Mouse (Mus musculus) ovary, postnatal 14 days (tissue): ENCODE measurements around the gene Comt.
A peak's percentile ranks its signal among the peaks of the same experiment; 100 is the strongest.

Experiments
- DNase-seq: peaks from one replicate; pipeline ENCODE4 v3.0.0; 2022; ENCODE audit warnings: low spot score

Gene Comt

DNA sequence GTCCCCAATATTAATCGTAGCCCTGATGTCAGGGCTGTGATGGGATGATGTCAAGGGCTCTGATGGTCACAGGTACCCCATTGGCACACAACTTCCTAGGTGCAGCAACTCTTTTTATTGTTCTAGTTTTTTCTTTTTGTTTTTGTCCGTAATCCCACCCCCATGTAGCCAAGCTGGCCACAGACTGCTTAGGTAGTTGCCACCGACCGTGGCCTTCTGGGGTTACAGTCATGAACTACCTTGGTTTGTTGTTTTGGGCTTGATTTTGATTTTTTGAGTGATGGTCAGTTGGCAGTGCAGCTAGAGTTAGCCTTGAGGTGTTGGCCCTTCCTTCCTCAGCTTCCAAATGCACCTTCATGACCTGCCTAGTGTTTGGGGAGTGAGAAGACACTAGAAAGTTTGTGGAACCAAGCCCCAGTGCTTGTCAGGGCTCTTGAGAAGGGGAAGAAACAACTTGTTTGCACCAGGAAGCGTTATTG is at the start of gene Comt:
Gene Comt (minus strand): TSS at position 51 of the 479 bp plus-strand sequence.
- DNase-seq, result no peak

DNA sequence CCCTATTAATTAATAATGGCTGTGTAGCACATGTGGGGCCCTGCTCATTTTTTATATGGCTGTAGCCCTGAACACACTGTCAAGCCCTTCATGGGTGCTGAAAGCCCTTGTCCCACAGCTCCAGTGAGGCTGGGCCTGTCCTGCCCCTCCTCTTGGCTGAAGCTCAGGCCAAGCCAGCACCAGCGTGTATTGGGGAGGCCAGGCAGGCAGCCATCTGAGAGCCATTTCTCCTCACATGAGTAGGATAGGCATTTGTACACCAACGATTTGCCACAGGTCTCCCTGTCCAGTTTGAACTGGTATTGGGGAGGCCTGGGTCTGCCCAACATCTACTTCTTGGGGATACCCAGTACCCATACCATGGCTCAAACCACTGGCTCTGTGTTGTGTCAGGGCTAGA is 47.4 kb upstream of the Comt start:
- no peak for DNase-seq

DNA sequence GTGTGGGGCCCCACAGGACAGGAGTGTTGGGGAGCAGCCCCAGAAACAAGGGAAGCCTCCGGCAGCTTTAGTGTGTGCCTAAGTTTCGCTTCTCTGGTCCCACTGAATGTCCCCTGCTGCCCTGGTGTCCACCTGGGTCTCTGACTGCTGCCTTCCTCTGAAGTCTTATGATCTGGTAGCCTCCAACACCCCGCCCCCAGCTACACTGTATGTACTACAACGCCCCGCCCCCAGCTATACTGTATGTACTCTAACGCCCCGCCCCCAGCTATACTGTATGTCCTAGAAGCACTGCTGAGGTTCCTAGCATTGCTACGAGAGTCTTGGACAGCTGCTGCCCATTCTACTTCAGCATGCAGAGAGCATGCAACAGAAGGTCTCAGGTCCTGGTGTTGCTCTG is 46.3 kb upstream of the Comt start:
- DNase-seq, result no peak

GRCm38 (mm10) chr16:18472416-18472815 is 45.8 kb upstream of the Comt start:
- no peak for DNase-seq

- DNase-seq, result no peak
Observed at GRCm38 (mm10) chr16:18471976-18472375, 45.3 kb upstream of the Comt start.

GRCm38 (mm10) chr16:18471381-18471955 is 44.8 kb upstream of the Comt start:
- DNase-seq, result no peak

DNA sequence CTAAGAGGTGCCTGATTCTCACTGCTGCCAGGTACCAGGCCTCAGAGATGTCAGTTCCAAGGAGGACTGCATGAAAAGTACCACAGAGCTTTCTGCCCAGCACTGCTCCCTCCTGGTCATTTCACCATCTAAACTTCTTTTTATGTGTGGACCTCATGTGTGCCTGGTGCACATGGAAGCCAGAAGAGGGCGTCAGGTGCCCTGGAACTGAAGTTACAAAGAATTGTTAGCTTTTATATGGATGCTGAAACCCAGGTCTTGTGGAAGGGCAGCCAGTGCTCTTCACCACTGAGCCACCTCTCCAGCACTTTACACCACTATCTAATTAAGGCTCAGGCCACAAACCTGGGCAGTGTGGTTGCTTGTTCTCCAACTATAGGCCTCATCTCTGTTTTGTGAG is 44.2 kb upstream of the Comt start:
- no peak for DNase-seq

- DNase-seq, result no peak
Observed at GRCm38 (mm10) chr16:18464271-18464670, 37.6 kb upstream of the Comt start.

- DNase-seq, result no peak
Observed at GRCm38 (mm10) chr16:18462598-18462997, 35.9 kb upstream of the Comt start.

DNA sequence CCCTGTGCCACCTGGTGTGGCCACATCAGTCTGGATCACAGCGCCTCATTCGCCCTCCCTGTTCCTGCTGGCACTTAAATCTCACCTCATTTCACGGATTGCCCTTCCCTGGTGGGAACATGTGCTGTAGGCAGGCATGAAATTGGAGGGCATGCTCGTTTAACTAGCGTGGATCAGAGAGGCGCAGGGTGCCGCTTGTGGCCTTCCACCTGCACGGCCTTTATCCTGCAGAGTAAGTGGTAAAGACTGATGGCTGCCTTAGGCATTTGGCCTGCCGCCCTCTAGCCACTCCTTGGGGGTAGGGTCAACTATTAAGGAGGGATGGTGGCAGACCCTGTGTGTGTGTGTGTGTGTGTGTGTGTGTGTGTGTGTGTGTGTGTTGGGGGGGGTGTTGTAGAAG is 35.4 kb upstream of the Comt start:
- no peak for DNase-seq

DNA sequence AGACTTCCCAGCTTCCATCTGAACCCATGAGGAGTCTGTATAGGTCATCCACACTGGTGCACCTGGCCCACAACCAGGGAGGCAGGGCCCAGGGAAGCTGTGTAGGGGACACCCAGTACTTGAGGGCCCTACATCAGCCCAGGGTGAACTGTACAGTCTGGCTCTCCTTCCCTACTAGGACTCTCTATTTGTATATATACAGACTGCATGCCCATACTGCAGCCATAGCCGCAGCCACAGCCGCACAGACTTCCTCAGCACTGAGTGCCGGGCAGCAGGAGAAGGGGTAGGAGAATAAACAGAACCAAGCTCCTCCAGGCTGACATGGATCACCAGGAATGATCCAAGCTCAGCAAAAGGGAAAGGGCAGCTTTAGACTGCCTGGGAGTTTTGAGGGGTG is 34.2 kb upstream of the Comt start:
- no peak for DNase-seq

DNA sequence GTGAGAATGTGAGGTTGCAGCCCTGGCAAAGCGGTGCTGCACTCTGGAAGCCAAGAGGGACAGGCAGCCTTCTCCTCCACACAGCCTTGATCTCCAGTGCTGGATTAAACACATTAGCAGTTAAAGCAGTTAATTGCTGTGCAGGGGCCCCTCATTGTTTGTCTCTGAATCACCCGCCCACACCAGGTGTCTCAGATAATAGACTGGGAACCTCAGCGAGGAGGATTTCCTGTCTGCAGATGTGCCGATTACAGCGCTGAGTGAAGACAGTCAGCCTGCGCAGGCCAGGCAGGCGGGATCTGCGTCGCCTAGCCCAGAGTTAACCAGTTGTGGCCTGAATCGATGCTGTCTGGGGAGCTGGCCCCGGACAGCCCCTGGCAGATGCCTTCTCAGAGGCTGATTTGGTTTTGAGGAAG is 33.3 kb upstream of the Comt start:
- DNase-seq, result no peak

GRCm38 (mm10) chr16:18459335-18459954 is 32.8 kb upstream of the Comt start:
- DNase-seq, result no peak

GRCm38 (mm10) chr16:18458661-18459060 is 32.0 kb upstream of the Comt start:
- DNase-seq, result no peak

DNA sequence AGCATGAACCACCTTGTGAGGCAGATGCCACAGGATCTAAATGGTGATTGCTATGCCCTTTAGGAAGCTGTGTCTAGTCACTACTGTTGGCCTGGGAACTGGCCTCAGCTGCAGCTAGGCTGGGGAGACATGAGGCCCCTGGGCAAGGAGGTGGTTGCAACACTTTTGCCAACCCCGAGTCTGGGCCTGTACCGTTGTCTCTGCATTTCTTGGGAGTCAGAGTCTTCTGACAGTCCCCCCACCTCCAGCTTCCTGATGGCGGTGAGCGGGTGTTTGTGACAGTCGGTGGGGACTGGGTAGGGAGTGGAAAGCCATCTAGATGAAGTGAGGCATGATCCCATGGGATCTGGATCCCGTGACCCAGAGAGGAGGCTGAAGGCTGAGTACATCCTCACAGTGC is 28.8 kb upstream of the Comt start:
- DNase-seq, result no peak

DNA sequence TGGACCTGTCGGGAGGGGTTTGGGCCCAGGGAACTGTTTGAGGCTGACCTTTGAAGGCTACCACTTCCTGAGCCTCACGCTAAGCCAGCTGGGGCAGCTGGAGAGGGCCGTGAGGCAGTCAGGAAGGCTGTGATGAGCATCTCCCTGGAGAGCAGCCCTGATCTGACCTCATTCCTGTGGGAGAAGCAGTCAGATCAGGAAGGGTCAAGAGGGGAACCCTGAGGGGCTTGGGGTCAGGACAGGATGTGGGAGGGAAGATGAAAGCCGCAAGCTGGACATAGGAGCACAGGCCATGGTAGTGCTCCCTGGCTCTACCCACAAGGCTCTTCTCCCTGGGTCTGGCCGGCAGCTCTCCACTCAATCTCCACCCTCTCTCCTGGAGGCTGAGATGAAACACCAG is 27.2 kb upstream of the Comt start:
- no peak for DNase-seq

DNA sequence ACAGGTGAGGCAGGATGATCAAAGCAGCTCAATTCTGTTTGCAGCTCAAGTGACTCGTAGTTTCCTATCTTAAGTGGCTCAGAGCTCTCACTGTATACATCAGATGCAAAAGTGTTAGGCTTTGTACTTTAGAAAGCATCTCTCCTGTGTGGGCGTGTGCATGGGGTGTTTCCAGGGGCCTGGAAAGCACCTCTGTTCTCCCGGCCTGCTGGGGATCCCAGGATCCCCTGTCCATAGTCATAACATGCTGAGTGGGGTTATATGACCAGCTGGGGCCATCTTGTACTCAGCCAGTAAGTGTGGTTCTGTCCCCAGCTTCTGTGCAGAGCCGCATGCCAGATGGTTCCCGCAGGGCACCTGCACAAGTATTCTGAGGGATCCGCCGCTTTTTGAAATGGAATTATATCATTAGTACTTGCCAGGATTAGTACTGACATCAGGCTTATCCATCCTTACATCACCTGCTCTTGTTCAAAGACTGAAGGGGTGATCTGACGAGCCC is 25.8 kb upstream of the Comt start:
- no peak for DNase-seq

DNA sequence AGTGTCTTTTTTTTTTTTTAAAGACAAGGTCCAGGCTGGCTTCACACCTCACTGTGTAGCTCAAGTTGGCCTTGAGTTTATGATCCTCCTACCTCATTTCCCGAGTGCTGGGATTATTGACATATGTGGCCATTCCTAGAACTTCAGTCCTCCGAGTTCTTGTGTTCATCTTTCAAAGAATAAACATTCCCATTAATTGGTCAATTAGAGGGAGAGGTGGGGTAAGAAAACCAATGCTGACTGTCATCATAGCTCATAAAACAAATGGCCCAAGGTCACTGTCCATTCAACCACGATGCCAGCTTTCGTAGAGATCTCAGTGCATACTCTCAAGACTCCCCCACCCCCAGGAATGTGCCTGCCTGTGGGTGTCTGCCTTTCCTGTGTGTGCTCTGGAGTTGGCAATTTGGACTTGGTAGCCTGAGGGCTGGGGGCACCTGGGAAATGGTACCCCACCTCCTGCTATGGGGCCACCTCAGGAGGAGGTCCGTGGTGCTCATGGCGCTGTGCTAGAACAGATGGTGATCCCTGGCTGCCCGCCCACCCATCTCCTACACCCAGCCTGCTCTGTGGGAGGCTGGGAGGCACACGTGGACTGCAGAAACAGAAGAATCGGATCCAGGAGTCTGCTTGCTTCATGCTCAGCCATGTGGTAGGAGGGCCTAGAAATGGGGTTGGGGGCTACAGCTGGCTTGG is 25.0 kb upstream of the Comt start:
- DNase-seq, result no peak

DNA sequence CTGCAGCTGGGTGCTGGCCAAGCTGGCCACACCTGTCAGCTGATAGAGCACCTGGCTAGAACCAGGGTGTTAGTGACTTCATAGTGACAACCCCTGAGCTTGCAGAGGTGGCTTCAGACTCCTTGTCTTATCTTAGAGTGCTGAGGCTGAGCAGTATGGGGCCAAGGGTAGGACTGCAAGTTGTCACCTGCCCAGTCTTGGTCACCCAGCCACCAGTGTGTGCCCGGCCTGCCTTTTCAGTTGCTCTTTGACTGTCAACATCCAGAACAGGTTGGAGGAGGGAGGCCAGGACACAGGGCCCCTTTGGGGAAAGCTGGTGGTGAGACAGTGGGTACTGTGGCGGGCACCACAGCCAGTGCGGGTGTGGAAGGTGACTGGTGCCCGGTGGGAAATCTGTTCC is 22.4 kb upstream of the Comt start:
- DNase-seq, result no peak

GRCm38 (mm10) chr16:18448104-18448503 is 21.5 kb upstream of the Comt start:
- no peak for DNase-seq

DNA sequence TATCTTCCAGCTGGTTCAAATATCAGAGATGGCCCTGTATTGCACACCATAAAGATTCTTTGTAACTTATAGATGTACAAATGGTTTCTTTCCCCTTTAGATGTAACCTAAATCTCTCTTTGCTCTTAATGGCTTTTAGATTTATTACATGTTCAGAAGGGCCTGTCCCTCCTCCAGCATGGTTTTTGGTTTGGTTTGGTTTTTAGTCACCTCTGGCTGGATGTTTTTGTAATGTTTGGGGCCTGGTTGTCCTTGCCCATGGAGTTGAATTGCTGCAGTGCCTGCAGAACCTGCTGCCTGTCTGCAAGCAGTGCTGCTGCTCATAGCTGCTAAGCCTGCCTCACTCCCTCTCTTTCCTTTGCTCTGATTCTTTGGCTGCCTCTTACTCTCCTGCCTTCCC is 20.6 kb upstream of the Comt start:
- no peak for DNase-seq

- DNase-seq, result peak; percentile 97
Observed at GRCm38 (mm10) chr16:18443385-18443841, 16.8 kb upstream of the Comt start.

DNA sequence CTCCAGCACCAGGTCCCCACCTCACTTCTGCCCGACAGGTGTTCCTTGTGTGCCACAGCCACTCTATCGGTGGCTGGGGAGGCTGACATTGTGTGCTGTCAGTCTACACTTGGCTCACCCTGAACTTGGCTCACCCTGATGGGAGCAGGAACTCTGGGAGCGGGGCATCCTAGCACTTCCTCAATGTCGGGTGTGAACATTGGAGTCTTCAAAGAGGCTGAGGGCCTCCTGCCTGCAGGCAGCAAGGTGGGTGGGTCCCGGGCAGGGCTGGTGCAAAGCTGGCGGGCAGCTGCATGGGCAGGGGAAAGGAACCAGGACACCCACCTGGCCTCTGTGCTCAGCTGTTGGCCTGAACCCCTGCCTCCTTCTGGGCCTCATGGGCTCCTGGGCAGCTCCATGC is 9.5 kb upstream of the Comt start:
- DNase-seq, result no peak
